Mouse (Mus musculus) thymus, adult 18-20 months (tissue): ENCODE measurements at regions not wholly inside any gene's neighbourhood (a gene's known extent, or its start where the extent isn't known, plus 50 kb on each side); places are given as distances from the start of the nearest gene placed in this dataset.

Experiments
- DNase-seq, 2 experiments: peaks; one replicate each; pipeline ENCODE4 v3.0.0; 2022; ENCODE audit warnings: mixed read lengths in 2 of 2

GRCm38 (mm10) chr6:49999365-49999764 lies 110.7 kb upstream of the Mpp6 start:
- DNase-seq = no peak

- no peak for DNase-seq
These were observed 102.0 kb upstream of the Mpp6 start for GRCm38 (mm10) chr6:50008074-50008473.

DNA sequence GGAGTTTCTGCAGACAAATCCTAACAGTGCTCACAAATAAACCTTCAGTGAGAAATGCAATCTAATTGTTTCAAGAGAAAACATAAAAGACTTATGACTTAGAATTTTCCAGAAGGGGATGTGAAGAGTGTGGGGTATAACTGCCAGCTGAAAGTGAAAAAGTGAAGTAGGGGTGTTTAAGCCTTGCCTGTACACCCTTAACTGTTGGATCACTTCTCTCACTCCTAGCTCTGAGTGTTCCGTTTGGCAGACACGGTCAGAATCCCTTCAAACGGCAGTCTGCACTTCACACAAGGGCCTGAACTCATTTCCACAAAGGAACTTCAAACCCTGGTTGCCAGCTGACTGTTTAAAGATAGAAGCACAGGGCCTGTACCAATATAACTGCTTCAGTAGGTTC lies 101.2 kb upstream of the Mpp6 start:
- DNase-seq = no peak

- peak; percentile 70 to 83 for DNase-seq
These were observed 100.7 kb upstream of the Mpp6 start for GRCm38 (mm10) chr6:50009339-50009738.

DNA sequence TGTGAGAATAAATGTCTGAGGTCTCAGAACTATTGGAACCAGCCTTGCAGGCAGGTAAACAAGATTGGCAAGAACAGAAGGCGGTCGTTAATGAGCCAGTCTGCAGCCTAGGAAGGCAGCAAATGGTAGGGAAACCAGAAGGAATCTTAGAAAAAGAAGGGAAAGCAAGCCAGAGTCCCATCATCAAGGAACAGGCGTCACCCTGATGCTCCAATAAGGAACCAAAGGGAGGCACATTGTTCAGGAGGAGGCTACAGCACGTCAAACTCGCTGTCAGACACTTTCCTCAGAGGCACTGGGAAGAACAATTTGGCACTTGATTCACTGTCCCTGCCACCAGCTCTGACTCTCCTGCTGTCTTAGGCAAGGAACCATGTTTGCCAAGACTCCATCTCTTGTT lies 100.2 kb upstream of the Mpp6 start:
- DNase-seq = no peak

DNA sequence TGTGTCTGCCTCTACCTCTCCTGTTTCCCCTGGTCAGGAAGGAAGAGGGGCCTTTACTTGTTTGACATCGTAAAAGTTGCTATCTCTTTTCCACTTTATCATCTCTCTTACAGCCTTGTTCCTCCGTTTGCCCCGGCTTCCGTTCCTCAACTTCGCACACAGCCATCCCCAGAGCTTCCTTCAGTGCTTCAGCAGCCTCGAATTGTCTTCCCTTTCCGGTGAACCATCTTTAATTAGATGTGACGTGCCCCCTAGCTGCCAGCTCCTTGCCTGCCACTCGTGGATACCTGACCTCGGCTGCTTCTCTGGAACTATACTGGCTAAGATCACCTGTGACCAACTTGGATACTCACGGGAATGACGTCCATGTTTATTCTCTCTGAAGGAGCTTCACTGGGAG lies 99.0 kb upstream of the Mpp6 start:
- DNase-seq = no peak

DNA sequence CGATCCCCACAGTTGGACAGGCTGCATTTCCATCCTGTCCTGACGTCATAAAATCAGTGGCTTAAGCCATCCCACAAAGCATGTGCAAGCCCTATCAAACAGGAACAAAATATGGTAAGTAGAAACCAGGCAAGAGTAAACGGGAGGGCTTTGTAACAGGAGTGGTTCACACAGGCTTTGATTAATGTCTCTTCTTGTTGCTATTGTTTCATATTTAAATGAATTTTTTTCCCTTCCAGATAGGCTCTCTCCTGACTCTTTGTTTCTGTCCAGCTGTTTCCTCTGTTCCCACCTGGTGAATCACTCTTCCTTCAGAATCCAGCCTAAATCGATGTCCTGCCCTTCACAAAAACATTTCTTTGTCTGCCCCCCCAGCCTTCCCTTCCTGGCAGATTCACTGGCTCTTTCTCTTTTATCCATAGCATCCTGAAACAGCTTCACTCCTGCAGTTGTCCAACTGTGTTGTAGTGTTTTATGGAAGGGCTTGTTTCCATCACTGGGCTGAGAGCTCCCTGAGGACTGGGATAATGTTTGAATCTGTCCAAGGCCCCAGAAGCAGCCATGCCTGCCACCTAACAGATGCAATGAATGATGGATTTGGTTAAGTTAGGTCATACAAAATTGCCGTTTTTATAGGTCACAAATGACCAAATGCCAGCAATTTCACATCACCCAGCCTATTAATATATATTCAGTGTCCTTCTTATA lies 98.1 kb upstream of the Mpp6 start:
- no peak for DNase-seq

GRCm38 (mm10) chr6:50013067-50013466 lies 97.0 kb upstream of the Mpp6 start:
- no peak for DNase-seq

- no peak for DNase-seq
These were observed 96.2 kb upstream of the Mpp6 start for GRCm38 (mm10) chr6:50013842-50014241.

- DNase-seq = no peak
These were observed 82.1 kb upstream of the Mpp6 start for GRCm38 (mm10) chr6:50027981-50028380.

- no peak for DNase-seq
These were observed 80.0 kb upstream of the Mpp6 start for GRCm38 (mm10) chr6:50029895-50030515.

DNA sequence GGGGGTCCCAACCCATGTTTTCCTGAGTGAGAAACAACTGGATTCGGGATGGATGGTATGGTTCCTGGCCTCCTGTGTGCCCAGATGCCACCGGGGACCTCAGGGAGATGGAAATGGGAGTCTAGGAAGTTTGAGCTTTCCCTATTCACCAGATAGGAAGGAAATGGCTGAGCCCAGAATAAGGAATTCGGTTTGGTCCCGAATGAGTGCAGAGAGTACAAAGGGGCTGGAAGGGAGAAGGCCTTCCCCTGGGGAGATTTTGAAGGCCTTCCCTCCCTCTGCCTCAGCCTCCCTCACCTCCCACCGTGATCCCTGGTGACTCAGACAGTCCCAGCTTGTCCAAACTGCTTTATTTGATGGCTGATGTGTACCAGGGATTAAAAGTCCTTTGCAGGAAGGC lies 78.7 kb upstream of the Mpp6 start:
- no peak for DNase-seq

- no peak for DNase-seq
These were observed 77.0 kb upstream of the Mpp6 start for GRCm38 (mm10) chr6:50032894-50033595.

DNA sequence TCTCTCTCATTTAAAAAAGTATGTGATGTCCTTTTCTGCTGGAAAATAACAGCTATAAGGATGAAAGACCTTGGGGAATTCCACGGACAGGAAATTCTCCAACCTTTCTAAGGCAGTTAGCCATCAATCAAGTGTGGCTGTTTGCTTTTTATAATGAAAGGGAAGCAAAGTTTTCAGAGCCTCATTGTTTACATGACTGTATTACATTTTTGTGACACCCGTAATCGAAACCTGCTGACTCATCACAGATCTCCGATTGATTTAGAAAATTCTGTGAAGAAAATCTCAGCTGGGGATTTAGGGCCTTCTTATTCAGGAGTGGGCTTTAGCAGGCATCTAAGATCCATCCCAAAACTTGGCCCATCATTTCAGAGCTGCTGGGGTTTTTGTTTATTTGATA lies 72.4 kb upstream of the Mpp6 start:
- DNase-seq = no peak

DNA sequence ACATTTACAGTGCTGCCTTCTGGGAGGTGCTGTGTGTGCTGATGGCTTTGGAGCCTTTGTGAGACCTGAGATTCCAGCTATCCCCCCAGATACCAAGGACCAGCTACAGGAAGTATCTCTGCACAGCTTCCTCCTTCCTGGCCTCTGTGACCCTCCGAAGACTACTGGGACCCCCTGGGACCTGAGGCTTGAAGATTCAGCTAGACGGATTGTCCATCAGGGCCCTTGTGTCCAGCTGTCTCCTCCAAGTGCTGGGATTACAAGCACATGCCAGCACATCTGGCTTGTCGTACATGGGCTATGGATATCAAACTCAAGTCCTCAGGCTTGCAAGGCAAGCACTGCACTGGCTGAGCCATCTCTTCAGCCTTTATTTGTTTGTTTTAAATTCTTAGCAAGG lies 71.7 kb upstream of the Mpp6 start:
- no peak for DNase-seq

GRCm38 (mm10) chr6:50041044-50041443 lies 69.0 kb upstream of the Mpp6 start:
- DNase-seq = no peak

- no peak for DNase-seq
These were observed 67.9 kb upstream of the Mpp6 start for GRCm38 (mm10) chr6:50042127-50042526.

DNA sequence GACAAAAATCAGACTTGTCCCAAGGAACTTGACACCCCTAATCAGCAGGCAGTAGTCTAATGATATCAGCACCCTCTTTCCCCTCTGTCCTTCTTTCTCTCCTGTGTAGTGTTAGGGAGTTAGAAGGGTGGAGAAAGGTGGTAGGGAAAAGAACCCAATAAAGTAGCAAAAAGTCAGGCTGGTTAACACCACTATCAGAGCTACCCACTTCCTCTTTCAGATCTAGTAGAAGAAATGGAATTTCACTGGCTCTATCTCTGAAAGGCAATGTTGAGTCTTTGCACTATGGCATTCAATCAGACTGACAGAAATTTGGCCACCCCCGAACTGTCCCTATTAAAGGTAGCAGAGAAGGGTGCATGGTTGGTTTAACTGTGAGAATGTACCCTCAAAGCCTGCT lies 65.9 kb upstream of the Mpp6 start:
- no peak for DNase-seq

DNA sequence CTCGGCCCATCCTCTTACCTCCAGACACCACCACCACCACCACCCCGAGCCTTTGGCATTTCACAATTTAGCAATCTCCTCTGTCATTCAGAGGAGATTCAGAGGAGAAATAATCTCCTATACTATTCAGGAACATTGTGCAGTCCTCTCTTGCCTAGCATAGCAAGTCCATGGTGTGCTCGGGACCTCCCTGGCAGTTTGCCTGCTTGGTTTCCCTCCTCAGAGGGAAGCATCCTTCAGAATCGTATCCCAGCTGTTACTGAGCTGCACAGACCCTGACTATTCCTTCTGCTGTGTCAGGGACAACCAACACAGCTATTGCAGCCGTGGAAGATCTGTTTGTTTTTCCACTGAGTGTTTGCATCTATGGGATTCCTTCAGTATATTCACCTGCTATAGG lies 63.3 kb upstream of the Mpp6 start:
- DNase-seq = no peak

GRCm38 (mm10) chr6:50052416-50052815 lies 57.6 kb upstream of the Mpp6 start:
- DNase-seq = no peak

DNA sequence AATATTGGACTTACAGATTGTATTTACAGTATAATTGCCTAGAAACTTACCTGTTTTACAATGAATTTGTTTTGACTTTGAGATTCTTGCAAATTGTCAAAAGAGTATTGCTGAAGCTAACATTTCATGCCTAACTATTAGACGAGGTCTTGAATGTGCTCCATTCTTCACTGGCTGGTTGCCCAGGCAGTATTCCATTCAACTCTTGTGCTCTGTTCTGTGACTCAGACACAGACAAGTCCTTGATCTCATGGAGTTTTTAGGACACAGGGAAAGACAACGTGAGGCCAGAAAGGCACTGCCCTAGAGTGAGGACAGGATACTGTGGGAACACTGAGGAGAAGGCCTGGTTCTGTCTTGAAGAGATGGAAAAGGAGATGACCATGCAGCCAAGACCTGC lies 57.0 kb upstream of the Mpp6 start:
- no peak for DNase-seq

DNA sequence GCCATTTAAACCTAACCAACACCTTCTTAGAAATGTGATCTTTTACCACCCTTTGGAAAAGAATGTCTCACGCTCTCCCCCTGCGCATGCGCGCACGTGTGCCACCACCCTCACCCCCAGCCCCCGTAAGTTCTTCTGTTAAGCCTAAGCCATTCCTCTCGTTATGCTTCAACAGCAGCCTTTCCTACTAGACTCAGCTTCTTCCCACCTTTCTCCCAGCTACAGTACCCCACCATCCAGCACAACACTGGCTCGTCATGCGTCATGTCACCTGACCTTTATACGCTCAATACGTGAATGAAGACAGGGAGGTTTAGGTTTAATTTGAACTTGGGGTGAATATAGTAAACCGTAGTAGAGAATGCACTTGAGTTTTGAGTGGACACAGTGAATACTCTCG lies 55.8 kb upstream of the Mpp6 start:
- DNase-seq = no peak

DNA sequence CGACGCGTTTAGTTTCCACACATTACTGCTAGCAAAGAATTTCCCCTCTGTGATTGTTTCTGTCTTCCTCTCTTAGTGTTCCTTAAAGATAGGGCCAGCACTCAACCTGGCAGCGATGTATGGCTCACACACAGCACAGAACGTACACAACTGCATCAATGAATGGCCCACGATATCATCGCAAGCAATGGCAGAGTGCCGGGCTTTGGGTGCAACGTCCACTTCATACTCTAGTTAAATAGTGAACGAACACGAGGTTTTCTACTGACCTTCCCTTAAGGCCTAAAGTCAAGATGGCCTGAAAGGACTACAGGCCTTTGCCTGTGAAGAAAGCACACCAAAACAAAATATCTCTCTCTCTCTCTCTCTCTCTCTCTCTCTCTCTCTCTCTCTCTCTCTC lies 51.4 kb upstream of the Mpp6 start:
- no peak for DNase-seq

DNA sequence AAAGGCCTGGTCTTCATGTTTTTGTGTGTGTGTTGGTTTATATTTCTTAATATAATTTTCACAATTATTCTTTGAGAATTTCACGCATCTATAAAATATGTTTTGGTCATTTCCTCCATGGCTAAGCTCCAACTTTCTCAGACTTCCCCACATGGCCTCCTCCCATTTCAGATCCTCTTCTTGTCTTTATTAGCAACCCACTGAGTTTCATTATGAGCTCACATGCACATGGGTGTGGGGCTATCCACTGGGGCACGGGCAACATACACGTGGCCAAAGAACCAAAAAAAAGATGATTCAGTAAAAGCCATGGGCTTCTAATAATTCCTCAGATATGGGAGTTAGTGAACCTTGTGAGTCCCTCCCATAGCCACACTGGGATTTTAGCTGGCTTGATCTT lies 50.1 kb upstream of the Mpp6 start:
- no peak for DNase-seq
